Mouse (Mus musculus): ENCODE measurements around the gene Parp16.

DNA sequence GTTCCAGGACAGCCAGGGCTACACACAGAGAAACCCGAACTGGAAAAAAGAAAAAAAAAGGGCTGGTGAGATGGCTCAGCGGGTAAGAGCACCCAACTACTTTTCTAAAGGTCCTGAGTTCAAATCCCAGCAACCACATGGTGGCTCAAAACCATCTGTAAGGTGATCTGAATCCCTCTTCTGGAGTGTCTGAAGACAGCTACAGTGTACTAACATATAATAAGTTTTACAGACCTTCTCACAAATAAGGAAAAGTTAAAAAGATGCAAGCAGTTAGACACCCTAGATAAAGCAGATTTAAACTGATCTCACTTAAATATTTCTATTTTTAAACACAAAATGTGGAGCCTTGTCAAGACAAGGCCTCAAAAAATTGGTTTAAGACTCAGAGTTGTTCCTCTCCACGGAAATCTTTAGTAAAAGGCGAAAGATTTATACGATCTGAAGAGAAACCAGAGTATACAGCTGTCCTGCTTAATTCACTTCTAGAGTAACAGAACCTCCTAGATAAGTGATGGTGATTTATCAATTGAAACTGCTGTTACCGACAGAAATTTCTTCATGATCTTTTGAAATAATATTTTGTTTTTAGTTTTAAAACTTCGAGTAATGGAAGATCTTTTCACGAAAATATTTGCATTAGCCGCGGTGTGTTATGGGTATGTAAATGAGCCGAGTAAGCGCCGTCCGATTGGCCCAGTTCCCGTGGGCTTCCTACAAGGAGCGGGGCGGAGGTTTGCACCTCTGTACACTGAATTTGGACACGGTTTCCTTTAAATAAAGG is 6.4 kb downstream of the Parp16 start:
- TF ChIP-seq POLR2A (IDR thresholded peaks at IDR 0.05; ENCODE audit: low read depth, low read length) (no peak), CTCF (IDR thresholded peaks at IDR 0.05; ENCODE audit: extremely low read depth, insufficient read length, insufficient replicate concordance, low read depth, low read length) (no peak)

Data from small intestine, adult 2 months (tissue).